Mouse (Mus musculus): Measurements from ENCODE around the gene Cacna1i. TPM values are rescaled to one million over a fixed set of nuclear protein-coding genes. Genes with fewer than 3 reads are reported as not detected.

Gene Cacna1i
- polyA plus RNA-seq, 1 experiment, result 2.8 TPM

DNA sequence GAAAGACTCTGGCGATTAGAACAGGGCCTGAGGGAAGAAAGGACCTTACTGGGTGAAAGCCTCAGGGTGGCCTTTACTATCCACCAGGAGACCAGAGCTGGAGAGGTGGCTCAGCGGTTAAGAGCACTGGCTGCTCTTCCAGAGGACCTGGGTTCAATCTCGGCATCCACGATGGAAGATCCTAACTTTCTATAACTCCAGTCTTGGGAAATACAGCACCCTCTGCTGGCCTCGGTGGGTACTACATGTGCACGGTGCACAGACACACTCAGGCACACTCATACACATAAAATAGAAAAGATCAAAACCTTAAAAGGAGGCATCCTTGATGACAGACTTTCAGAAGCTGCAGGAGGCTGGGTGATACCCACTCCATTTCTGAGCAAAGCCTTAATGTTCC, 6.4 kb upstream of the Cacna1i start:
- H3K27ac ChIP-seq (ENCODE audit: control insufficient read depth, insufficient read depth, low read depth, low read length, poor library complexity), result no peak overlapping the region

DNA sequence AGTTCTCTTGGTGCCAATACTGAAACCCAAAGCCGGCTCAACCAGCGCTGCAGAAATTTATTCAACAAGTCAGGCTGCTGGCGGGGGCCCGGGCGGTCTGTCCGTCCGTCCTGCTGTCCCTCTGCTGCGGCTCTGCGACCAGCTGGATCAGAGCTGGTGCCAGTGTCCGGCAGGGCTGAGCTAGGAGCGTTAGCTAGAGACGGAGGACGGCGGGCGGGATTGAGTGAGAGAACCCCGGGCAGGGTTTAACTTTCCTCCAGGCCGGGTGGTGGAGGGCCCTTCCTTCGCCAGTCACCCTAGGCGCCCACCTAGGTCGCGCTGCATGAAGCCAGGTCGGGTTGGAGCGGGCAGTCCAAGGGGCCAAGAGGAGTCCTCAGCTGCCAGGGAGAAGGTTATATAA, 998 bp downstream of the Cacna1i start:
- no peak overlapping the region for H3K27ac ChIP-seq (ENCODE audit: control insufficient read depth, insufficient read depth, low read depth, low read length, poor library complexity)
- H3K4me3 ChIP-seq (replicated peaks; ENCODE audit: control insufficient read depth, low read depth, low read length), result no peak overlapping the region
- WGBS, result 13% methylated on average over 23 of the region's 23 CpGs
- no peaks in the 10 kb centered on the region for H3K4me1 ChIP-seq (ENCODE audit: control insufficient read depth, insufficient read depth, low read length)
- TF ChIP-seq POLR2A (IDR thresholded peaks at IDR 0.05; ENCODE audit: borderline replicate concordance, control insufficient read depth, low read depth, low read length), result no peak
- no peak for TF ChIP-seq CTCF (IDR thresholded peaks at IDR 0.05; ENCODE audit: control insufficient read depth, insufficient read depth, low read length)

More for the DNA sequence above, 6.4 kb upstream of the Cacna1i start:
- Histone ChIP-seq H3K4me3 (replicated peaks; ENCODE audit: control insufficient read depth, low read depth, low read length) (no peak overlapping the region), H3K4me1 (ENCODE audit: control insufficient read depth, insufficient read depth, low read length) (no peaks in the 10 kb centered on the region)
- WGBS, result 14% methylated on average over 6 of the region's 6 CpGs
- peak; percentile 81 for TF ChIP-seq CTCF (IDR thresholded peaks at IDR 0.05; ENCODE audit: control insufficient read depth, insufficient read depth, low read length)
- TF ChIP-seq POLR2A (IDR thresholded peaks at IDR 0.05; ENCODE audit: borderline replicate concordance, control insufficient read depth, low read depth, low read length), result no peak

DNA sequence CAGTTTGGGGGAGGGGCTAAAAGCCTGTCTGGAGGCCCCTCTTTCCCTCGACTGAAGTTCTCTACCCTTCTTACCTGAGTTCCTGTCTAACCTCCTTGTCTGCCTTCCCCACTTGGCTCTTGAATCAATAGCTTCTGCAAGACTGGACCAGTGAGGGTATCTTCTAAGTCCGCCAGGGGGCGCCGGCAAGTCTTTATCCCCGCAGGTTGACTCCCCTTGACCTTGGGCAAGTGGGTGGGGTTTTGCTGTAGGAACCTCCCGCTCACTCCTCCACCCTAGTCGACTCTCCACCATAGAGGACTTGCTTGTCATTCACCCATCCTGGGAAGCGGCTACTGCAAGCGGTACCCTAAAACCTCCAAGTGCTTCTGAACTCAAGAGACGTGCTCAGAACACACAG, 2.4 kb downstream of the Cacna1i start:
- 13% methylated on average over 10 of the region's 10 CpGs for WGBS
- TF ChIP-seq CTCF (IDR thresholded peaks at IDR 0.05; ENCODE audit: control insufficient read depth, insufficient read depth, low read length), result peak; percentile 68
- no peak for TF ChIP-seq POLR2A (IDR thresholded peaks at IDR 0.05; ENCODE audit: borderline replicate concordance, control insufficient read depth, low read depth, low read length)
- H3K27ac ChIP-seq (ENCODE audit: control insufficient read depth, insufficient read depth, low read depth, low read length, poor library complexity), result no peak overlapping the region
- no peak overlapping the region for H3K4me3 ChIP-seq (replicated peaks; ENCODE audit: control insufficient read depth, low read depth, low read length)
- no peaks in the 10 kb centered on the region for H3K4me1 ChIP-seq (ENCODE audit: control insufficient read depth, insufficient read depth, low read length)

DNA sequence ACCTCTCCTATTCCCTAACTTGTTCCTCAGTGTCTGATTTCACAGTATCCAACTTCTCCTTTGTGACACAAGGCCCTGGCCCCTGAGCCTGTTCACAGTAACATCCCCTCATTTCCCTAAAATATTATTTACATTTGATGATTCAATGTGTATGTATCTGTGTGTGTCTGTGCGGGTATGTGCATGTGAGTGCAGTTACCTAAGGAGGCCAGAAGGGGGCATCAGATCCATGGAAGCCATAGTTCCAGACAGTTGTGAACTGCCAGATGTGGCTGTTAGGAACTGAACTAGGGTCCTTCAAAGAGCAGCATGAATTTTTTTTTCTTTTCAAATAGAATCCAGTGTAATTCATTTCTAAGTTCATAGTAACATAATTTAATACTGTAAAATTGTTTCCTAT, 10.1 kb downstream of the Cacna1i start:
- Histone ChIP-seq H3K27ac (ENCODE audit: control insufficient read depth, insufficient read depth, low read depth, low read length, poor library complexity) (no peak overlapping the region), H3K4me3 (replicated peaks; ENCODE audit: control insufficient read depth, low read depth, low read length) (no peak overlapping the region), H3K4me1 (ENCODE audit: control insufficient read depth, insufficient read depth, low read length) (no peaks in the 10 kb centered on the region)
- WGBS, result 80% methylated on average over 1 of the region's 1 CpGs
- TF ChIP-seq POLR2A (IDR thresholded peaks at IDR 0.05; ENCODE audit: borderline replicate concordance, control insufficient read depth, low read depth, low read length), result no peak

DNA sequence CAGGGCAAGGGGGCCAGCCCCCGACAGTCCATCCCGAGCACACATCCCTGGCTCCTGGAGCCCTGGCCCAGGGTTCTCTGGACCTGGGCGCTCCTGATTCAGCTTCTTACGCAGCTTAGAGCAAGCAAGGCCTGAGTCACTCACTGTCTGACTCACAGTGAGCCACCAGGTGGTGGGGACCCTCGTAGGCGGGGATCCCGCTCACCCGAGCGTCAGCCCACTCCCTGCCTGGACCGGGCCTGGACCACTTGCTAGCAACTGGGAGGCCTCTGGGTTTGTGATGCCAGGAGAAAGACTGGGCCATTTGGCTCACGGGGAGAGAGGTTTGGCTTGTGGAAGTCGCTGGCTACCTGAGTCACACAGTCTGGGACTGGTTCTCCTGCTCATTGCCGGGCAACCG, 16.7 kb downstream of the Cacna1i start:
- Histone ChIP-seq H3K27ac (ENCODE audit: control insufficient read depth, insufficient read depth, low read depth, low read length, poor library complexity) (no peak overlapping the region), H3K4me3 (replicated peaks; ENCODE audit: control insufficient read depth, low read depth, low read length) (no peak overlapping the region), H3K4me1 (ENCODE audit: control insufficient read depth, insufficient read depth, low read length) (no peaks in the 10 kb centered on the region)
- WGBS, result 79% methylated on average over 14 of the region's 14 CpGs
- no peak for TF ChIP-seq CTCF (IDR thresholded peaks at IDR 0.05; ENCODE audit: control insufficient read depth, insufficient read depth, low read length)
- TF ChIP-seq POLR2A (IDR thresholded peaks at IDR 0.05; ENCODE audit: borderline replicate concordance, control insufficient read depth, low read depth, low read length), result no peak

DNA sequence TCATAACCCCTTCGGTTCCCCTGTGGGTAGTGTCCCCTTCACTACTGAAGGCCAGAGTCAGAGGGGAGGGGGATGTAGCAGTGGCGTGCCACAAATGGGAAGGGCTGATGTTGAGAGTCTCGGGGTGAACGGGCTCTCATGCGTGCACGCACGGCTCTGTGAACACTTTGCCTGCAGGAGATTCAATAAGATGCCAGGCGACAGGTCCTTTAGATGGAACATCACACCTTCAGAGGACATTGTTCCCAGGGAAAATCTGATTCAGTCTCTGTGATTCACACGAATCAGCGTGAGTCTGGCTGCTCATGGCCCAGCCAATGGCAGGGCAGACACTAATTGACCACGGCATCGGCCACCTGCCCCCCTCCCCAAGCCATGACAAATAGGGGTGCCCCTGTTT, 17.1 kb downstream of the Cacna1i start:
- H3K4me1 ChIP-seq (ENCODE audit: control insufficient read depth, insufficient read depth, low read length), result no peaks in the 10 kb centered on the region
- TF ChIP-seq POLR2A (IDR thresholded peaks at IDR 0.05; ENCODE audit: borderline replicate concordance, control insufficient read depth, low read depth, low read length) (no peak), CTCF (IDR thresholded peaks at IDR 0.05; ENCODE audit: control insufficient read depth, insufficient read depth, low read length) (no peak)
- WGBS, result 88% methylated on average over 12 of the region's 12 CpGs

DNA sequence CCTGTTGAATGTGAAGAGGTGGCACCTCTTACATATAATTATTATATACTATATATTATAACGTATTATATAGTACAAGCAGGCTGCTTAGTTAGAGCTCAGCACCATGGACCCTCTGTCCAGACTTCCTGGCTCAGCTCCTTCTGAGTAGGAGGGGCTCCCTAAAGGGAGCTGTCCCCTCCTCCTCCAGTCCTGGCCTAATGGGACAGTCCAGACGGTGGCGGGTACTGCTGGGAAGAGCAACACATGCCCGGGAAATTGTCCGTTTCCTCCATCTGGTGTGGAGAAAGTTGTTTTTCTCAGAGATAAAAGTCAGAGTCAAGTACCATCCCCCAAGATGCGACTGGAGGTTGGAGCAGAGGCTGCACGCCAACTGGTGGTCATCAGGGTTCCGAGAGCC, 19.1 kb downstream of the Cacna1i start:
- WGBS, result 33% methylated on average over 8 of the region's 8 CpGs
- no peaks in the 10 kb centered on the region for H3K4me1 ChIP-seq (ENCODE audit: control insufficient read depth, insufficient read depth, low read length)

More for the DNA sequence above, 17.1 kb downstream of the Cacna1i start:
- no peak overlapping the region for H3K4me3 ChIP-seq (replicated peaks; ENCODE audit: control insufficient read depth, low read depth, low read length)
- no peak overlapping the region for H3K27ac ChIP-seq (ENCODE audit: control insufficient read depth, insufficient read depth, low read depth, low read length, poor library complexity)

DNA sequence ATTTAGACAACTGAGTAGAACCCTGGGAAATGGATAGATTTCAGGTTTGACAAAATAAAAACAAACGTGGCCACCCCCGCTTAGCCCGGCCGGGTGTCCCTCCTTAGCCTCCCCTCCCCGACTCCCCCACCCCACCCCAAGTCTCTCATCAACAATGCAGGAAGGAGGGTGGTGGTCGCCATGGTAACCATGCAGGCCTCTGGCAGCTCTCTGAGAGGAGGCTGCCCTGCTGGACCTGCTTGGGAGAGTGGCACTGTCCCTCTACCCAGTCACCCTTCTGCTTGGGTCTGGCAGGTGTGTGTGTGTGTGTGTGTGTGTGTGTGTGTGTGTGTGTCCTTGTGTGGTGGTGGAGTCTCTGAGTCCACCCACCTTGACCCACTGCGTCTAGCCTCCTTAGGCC, 27.7 kb downstream of the Cacna1i start:
- TF ChIP-seq POLR2A (IDR thresholded peaks at IDR 0.05; ENCODE audit: borderline replicate concordance, control insufficient read depth, low read depth, low read length) (no peak), CTCF (IDR thresholded peaks at IDR 0.05; ENCODE audit: control insufficient read depth, insufficient read depth, low read length) (no peak)
- Histone ChIP-seq H3K4me3 (replicated peaks; ENCODE audit: control insufficient read depth, low read depth, low read length) (no peak overlapping the region), H3K4me1 (ENCODE audit: control insufficient read depth, insufficient read depth, low read length) (peaks cover 4% of the 10 kb centered on the region), H3K27ac (ENCODE audit: control insufficient read depth, insufficient read depth, low read depth, low read length, poor library complexity) (no peak overlapping the region)
- WGBS, result 43% methylated on average over 7 of the region's 7 CpGs

More for the DNA sequence above, 19.1 kb downstream of the Cacna1i start:
- Histone ChIP-seq H3K4me3 (replicated peaks; ENCODE audit: control insufficient read depth, low read depth, low read length) (no peak overlapping the region), H3K27ac (ENCODE audit: control insufficient read depth, insufficient read depth, low read depth, low read length, poor library complexity) (no peak overlapping the region)
- TF ChIP-seq CTCF (IDR thresholded peaks at IDR 0.05; ENCODE audit: control insufficient read depth, insufficient read depth, low read length) (no peak), POLR2A (IDR thresholded peaks at IDR 0.05; ENCODE audit: borderline replicate concordance, control insufficient read depth, low read depth, low read length) (no peak)

DNA sequence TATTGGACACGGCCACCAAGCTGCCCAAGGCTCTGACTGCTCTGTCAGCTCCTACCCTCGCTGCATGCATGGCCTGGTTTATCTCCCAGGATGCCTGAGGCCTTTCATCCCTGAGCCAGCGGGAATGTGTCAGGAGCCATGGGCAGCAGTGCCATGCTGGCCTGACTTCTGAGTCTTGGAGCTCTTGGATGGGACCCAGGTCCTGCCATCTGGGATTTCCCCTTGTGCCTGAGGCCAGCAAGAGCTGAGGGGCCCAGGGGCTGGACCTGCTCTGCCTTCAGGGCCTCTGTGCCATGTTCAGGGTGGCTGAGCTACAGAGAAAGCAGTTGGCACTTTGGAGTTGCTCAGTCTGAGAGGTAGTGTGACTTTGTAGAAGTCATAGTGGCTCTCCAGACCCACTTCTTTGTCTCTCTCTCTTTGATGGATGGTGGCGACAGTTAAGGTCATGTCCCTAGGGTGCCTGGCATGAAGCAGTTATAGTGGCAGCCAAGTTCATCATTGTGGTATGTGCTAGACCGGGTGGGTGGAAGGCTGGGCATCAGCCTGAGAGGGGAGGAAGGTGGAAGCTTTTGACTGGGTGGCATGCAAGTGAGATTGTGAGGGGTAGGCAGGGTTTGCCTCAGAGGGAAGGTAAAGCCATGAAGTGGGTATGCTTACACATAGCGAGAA, 30.1 kb downstream of the Cacna1i start:
- TF ChIP-seq POLR2A (IDR thresholded peaks at IDR 0.05; ENCODE audit: borderline replicate concordance, control insufficient read depth, low read depth, low read length), result no peak
- no peak for TF ChIP-seq CTCF (IDR thresholded peaks at IDR 0.05; ENCODE audit: control insufficient read depth, insufficient read depth, low read length)
- 68% methylated on average over 6 of the region's 6 CpGs for WGBS
- H3K27ac ChIP-seq (ENCODE audit: control insufficient read depth, insufficient read depth, low read depth, low read length, poor library complexity), result no peak overlapping the region
- no peak overlapping the region for H3K4me3 ChIP-seq (replicated peaks; ENCODE audit: control insufficient read depth, low read depth, low read length)
- peaks cover 5% of the 10 kb centered on the region for H3K4me1 ChIP-seq (ENCODE audit: control insufficient read depth, insufficient read depth, low read length)

Measured in bone marrow, adult 2 months (tissue).